Mouse (Mus musculus): Measurements from ENCODE around the gene Lyz2.
"Not testable (repeated sequence)": the region's sequence is repeated elsewhere in the genome, so short reads cannot be mapped to it uniquely, and the experiment has no call there.

Gene Lyz2

DNA sequence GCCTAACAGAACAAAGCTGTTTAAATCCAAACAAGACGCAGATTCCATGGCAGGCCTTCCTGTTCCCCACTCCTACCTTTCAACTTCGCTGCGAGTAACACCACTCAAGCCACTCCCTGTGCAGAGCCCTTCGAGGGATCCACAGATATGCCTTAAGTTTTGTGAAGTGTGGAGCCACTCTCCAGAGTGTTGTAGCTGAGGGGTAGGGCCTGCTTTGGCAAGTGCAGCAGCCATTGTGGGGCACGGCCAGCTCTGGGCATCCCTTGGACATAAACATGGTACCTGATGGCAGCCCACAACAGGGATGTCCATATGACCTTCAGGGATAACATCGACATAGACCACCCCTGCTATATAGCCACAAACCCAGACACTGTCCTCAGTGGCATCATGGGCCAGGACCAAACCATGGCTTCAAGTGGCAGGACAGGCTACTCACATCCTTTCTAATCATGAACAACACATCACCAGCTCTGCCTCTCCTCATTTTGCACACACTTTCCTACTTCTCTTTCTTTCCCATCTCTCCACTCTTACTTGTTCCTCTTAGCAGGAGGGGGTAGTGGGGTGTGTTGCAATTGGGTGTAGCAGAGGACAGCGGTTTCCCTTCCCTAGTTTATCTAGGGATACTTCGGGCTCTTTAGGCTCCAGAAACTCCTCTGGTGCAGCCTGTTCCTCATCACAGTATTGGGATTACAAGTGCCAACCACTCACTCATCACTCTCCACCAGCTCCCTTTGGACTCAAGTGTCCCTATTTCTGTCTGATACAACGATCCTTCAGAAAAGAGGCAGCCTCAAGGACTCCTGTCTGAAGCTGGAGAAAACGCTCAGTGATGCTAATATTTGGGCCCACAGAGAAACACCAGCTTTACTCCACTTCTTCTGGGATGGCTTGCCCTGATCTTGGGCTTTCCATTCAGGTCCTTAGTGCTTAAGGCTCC lies 2.7 kb upstream of the Lyz2 start:
- no peak for DNase-seq (ENCODE audit: low read depth)

DNA sequence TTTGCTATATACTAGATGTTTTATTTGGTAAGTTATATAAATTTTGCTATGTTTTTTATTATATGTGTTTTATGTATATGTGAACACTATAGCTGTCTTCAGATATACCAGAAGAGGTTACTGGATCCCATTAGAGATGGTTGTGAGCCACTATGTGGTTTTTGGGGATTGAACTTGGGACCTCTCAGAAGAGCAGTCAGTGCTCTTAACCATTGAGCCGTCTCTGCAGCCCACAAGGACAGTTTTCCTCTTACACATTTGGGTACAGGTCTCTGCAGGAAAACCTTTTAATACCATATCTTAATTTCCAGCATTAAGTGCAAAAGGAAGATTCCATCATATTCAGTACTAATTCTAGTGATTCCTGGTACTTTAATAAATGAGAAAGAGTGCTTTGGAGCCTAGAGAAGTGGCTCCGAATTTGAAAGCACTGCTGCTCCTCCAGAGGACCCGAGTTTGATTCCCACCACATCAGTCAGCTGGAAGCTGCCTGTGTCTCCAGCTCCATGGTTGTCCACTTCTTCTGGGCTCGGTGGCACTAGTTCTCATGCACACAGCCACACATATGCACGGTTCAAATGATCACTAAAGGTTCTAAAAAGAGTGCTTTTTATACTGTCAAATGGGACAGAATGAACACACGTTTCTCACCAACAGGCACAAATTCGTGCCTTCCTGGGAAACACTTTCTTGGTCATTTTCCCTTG lies 1.9 kb upstream of the Lyz2 start:
- DNase-seq (ENCODE audit: low read depth) = no peak

- not testable (repeated sequence) for DNase-seq (ENCODE audit: low read depth)
Observed at GRCm38 (mm10) chr10:117283196-117283595, 1.1 kb upstream of the Lyz2 start.

GRCm38 (mm10) chr10:117282551-117282950 lies 430 bp upstream of the Lyz2 start:
- DNase-seq (ENCODE audit: low read depth) = no peak

GRCm38 (mm10) chr10:117281381-117281920 lies 670 bp downstream of the Lyz2 start:
- DNase-seq (ENCODE audit: low read depth) = no peak

GRCm38 (mm10) chr10:117280000-117280399 lies 2.1 kb downstream of the Lyz2 start:
- DNase-seq (ENCODE audit: low read depth) = no peak

GRCm38 (mm10) chr10:117278510-117278909 lies 3.6 kb downstream of the Lyz2 start:
- not testable (repeated sequence) for DNase-seq (ENCODE audit: low read depth)

GRCm38 (mm10) chr10:117277779-117278178 lies 4.3 kb downstream of the Lyz2 start:
- DNase-seq (ENCODE audit: low read depth) = not testable (repeated sequence)

GRCm38 (mm10) chr10:117275681-117276369 lies 6.3 kb downstream of the Lyz2 start:
- DNase-seq (ENCODE audit: low read depth) = peak; percentile 21

GRCm38 (mm10) chr10:117274645-117275044 lies 7.5 kb downstream of the Lyz2 start:
- not testable (repeated sequence) for DNase-seq (ENCODE audit: low read depth)

DNA sequence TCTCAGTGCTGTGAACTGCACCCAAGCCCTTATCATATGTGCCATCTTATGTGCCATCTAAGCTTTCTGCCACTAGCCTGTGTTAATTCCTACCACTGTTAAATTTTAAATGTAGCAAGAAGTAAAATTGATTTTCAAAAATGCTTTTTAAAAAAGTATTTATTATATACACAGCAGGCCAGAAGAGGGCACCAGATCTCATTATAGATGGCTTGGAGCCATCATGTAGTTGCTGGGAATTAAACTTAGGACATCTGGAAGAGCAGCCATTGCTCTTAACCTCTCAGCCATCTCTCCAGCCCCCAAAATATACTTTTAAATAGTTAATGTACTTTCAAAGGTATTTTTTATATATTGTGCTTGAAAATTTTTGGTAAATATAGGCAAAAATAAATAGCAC lies 10.1 kb downstream of the Lyz2 start:
- peak; percentile 51 for DNase-seq (ENCODE audit: low read depth)

DNA sequence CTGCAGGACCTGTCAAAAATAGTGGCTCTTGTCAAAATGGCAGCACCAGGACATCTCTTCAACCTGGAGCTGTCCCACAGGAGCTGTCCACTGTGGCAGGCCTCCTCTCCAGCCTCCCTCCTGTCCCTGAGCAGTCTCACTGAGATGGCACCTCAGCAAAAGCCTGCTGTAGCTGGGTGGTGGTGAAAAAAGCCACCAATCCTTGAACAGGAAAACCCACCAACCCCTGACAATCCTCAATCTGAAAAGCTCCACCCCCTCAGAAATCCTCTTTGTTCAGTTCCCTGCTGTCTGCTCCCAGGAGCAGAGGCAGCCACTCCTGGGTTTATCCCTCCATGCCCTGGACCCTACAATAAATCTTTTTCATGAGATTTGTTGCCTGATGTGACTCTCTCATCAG lies 22.3 kb downstream of the Lyz2 start:
- no peak for DNase-seq (ENCODE audit: low read depth)

DNA sequence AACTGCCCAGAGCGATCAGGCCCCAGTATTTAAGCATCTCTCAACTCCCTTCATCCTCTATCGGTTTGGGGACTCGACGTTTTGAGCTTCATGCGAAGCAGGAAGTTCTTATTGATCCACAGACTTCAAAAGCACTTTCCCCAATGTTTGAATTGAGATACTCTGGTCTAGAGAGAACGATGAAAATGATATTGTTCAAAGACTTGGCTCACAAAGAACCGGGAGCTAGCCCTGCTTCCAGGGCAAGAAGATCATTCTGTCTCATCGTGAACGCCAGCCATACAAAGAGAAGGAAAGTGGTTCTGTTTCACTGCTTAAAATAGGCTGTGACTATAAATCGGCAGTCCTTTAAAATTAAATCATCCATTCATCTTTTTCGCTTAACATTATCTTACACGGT lies 43.5 kb downstream of the Lyz2 start, which contains the start of gene 9530003J23Rik:
Gene 9530003J23Rik (minus strand): TSS at position 101 of the 400 bp plus-strand sequence.
- no peak for DNase-seq (ENCODE audit: low read depth)

DNA sequence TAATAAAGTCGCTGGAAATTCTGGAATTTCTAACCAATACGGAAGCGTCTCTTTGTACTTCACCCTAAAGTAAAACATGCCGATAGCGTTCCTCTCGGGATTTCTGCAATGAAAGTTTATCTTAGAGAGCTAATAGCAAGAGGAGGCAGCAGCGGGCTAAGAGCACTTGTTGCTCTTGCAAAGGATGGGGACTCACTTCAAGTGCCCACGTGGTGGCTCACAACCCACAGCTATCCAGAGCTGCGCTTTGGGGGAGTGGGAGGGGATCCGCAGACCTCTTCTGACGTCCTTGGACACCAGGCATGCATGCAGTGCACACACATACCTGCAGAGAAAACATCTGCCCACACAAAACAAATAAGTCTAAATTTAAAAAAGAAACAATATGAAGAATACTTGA lies 46.3 kb downstream of the Lyz2 start:
- DNase-seq (ENCODE audit: low read depth) = no peak

- no peak for DNase-seq (ENCODE audit: low read depth)
Observed at GRCm38 (mm10) chr10:117234825-117235224, 47.3 kb downstream of the Lyz2 start.

GRCm38 (mm10) chr10:117229826-117230225 lies 52.3 kb downstream of the Lyz2 start:
- DNase-seq (ENCODE audit: low read depth) = no peak

Data from 416B (cell line).